Mouse (Mus musculus) limb, embryonic 14.5 days (tissue): ENCODE data around the gene Pcdh19. TPM values are rescaled to one million over a fixed set of nuclear protein-coding genes. Genes with fewer than 3 reads are reported as not detected.
A peak's percentile ranks its signal among the peaks of the same experiment; 100 is the strongest.

Source experiments
- ATAC-seq: fragments of 200-750 bp; cut with Nextera tagmentation; 2 replicates; pipeline ENCODE4 v1.8.0; 2017; ENCODE audit warnings: low read depth, moderate number of reproducible peaks, moderate TSS enrichment; ENCODE audit not compliant: low FRiP score
- DNase-seq: peaks from one replicate; pipeline ENCODE4 v3.0.0-alpha.2; 2015; ENCODE audit warnings: low spot score
- H3K27ac ChIP-seq: fragments of 300-500 bp; sonication (generic); replicated peaks from 2 replicates; pipeline ENCODE4 v1.5.1; 2014; ENCODE audit warnings: low read depth, mild to moderate bottlenecking, low read length, moderate library complexity, mixed read lengths
- H3K27me3 ChIP-seq: fragments of 300-500 bp; sonication (generic); 2 replicates; pipeline ENCODE4 v1.6.1; 2014; ENCODE audit warnings: low read length, mixed read lengths; ENCODE audit not compliant: control insufficient read depth, insufficient read depth
- H3K36me3 ChIP-seq: fragments of 300-500 bp; sonication (generic); 2 replicates; pipeline ENCODE4 v1.6.1; 2014; ENCODE audit warnings: mild to moderate bottlenecking, low read length, moderate library complexity, mixed read lengths; ENCODE audit not compliant: control insufficient read depth, insufficient read depth
- H3K4me1 ChIP-seq: fragments of 300-500 bp; sonication (generic); 2 replicates; pipeline ENCODE4 v1.6.1; 2014; ENCODE audit warnings: antibody characterized with exemption, low read length, mixed read lengths; ENCODE audit not compliant: control insufficient read depth, insufficient read depth
- H3K4me2 ChIP-seq: fragments of 300-500 bp; sonication (generic); replicated peaks from 2 replicates; pipeline ENCODE4 v1.6.1; 2014; ENCODE audit warnings: low read depth, mild to moderate bottlenecking, low read length, moderate library complexity; ENCODE audit not compliant: severe bottlenecking
- H3K4me3 ChIP-seq: fragments of 300-500 bp; sonication (generic); replicated peaks from 2 replicates; pipeline ENCODE4 v1.5.1; 2014; ENCODE audit warnings: low read length
- H3K9ac ChIP-seq: fragments of 300-500 bp; sonication (generic); 2 replicates; pipeline ENCODE4 v1.6.1; 2014; ENCODE audit warnings: mild to moderate bottlenecking, low read depth, low read length, moderate library complexity; ENCODE audit not compliant: severe bottlenecking
- H3K9me3 ChIP-seq: fragments of 300-500 bp; sonication (generic); 2 replicates; pipeline ENCODE4 v1.6.1; 2016; ENCODE audit warnings: low read length; ENCODE audit not compliant: control insufficient read depth
- POLR2A ChIP-seq: fragments of 200-500 bp; IDR thresholded peaks from 2 replicates; pipeline ENCODE4 v1.8.0; 2012; ENCODE audit warnings: inconsistent platforms, mild to moderate bottlenecking, moderate library complexity, borderline replicate concordance; ENCODE audit not compliant: insufficient read depth, insufficient read length; ENCODE audit errors: extremely low read depth
- WGBS: fragments of 180-500 bp; shearing (Covaris S2); extraction: QIAGEN DNeasy Blood & Tissue Kit; methylation state at CpG from one replicate; pipeline ENCODE4 v1.1.7; 2014; 5-methylcytosine and 5-hydroxymethylcytosine counted together
- polyA plus RNA-seq, 2 experiments: library from polyadenylated mRNA; depleted of rRNA in 1 of 2; stranded (reverse) in 1 of 2; unstranded in 1 of 2; fragments of >200 nt; fragmentation: Nextera tagmentation in 1 of 2; extraction: Ambion mirVana in 1 of 2; gene quantifications; 2 replicates each; pipeline versions ENCODE4 v1.2.1 to v1.2.3; 2012 to 2014

Gene Pcdh19
- polyA plus RNA-seq, 2 experiments: 5.0 to 7.6 TPM

DNA sequence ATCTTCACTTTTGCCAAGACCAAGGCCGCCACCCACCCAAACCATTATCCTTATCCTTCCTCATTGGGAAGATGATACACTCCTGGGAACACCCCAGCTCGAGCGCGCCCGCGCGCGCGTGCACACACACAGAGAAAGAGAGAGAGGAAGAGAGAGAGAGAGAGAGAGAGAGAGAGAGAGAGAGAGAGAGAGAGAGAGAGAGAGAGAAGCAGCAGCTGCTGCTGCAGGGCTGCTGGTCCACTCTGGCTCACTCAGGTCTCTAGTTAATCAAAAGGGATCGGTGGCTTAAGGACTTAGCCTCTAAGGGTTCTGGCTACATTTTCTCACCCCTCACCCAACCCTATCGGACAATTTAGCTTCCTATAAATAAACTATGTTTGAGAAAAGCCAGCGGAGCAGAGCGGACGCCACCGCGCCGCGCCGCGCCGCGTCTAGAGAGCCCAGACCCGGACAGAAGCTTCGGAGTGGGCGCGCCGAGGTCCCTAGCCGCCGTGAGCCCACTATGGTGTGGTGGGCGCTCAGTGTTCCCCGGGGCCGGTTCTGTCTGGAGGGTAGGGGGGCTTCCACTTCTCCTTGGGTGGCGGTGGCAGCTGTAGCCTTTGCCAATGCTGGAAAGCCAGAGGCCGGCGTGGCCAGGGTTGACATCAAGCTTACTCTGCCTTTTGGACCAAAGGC is 926 bp upstream of the Pcdh19 start:
- no peaks in the 10 kb centered on the region for H3K36me3 ChIP-seq
- peak overlapping the region; percentile 49 for H3K4me3 ChIP-seq
- H3K4me1 ChIP-seq: 0 out of 2 replicates have a peak, but pooled peaks cover 4% of the 10 kb centered on the region
- H3K27ac ChIP-seq: no peak overlapping the region
- no peak overlapping the region for H3K9ac ChIP-seq
- peak overlapping the region; percentile 67 for H3K4me2 ChIP-seq
- DNase-seq (no peak), ATAC-seq (no peak)
- H3K27me3 ChIP-seq: peaks cover 11% of the 10 kb centered on the region
- WGBS: 30% methylated on average over 32 of the region's 35 CpGs
- H3K9me3 ChIP-seq: no peaks in the 10 kb centered on the region
- TF ChIP-seq POLR2A: no peak

DNA sequence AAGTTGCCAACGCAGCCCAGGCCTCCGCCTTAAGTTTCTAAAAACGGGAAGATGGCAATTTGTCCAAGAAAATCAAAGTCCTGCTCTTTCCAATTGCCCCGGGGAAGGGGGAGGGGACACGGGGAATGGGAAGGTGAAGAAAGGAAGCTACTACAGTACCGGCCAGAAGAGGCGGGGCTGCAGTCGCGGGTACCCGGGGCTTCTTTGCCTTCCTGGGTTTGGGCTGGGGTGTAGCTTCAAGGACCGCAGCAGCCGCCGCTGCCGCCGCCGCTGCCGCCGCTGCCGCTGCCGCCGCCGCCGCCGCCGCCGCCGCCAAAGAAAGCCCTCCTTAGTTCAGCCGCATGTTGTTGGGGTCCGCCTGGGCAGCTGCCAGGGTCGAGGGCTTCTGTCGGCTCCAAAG is 631 bp downstream of the Pcdh19 start:
- Histone ChIP-seq H3K4me2 (peak overlapping the region; percentile 67), H3K27ac (peak overlapping the region; percentile 61; the same call in 1 of the 2 replicates), H3K4me1 (0 out of 2 replicates have a peak, but pooled peaks cover 4% of the 10 kb centered on the region), H3K36me3 (no peaks in the 10 kb centered on the region), H3K27me3 (peaks cover 11% of the 10 kb centered on the region), H3K4me3 (peak overlapping the region; percentile 49), H3K9me3 (no peaks in the 10 kb centered on the region), H3K9ac (peak overlapping the region; percentile 55)
- ATAC-seq (no peak), DNase-seq (no peak)
- TF ChIP-seq POLR2A: no peak
- 16% methylated on average over 10 of the region's 31 CpGs for WGBS

DNA sequence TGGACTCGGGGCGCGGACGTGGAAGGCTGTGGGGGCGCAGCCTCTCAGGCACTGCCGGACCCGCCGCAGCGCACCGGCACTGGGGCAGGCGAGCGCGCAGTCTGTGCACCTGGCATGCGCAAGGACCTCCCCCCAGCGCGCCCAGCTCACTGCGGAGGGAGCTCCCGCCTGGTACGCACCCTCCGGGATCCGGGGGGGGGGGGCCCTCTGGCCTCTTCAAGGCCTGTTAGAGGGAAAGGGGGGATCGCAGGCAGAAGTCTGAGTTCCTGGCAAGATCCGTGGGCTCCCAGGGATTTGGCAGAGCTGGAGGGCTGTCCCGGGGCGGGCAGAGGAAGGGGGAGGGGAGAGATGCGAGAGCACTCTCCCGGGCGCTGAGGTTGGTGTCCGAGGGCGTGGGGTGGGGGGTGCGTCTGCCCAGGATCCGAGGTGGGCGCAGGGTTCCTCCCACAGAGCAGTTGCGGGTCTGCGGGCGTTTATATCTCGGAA is 1.1 kb downstream of the Pcdh19 start:
- 0 out of 2 replicates have a peak, but pooled peaks cover 4% of the 10 kb centered on the region for H3K4me1 ChIP-seq
- WGBS: 20% methylated on average over 23 of the region's 37 CpGs
- TF ChIP-seq POLR2A: no peak
- peak overlapping the region; percentile 67 for H3K4me2 ChIP-seq
- H3K27me3 ChIP-seq: peaks cover 11% of the 10 kb centered on the region
- H3K4me3 ChIP-seq: peak overlapping the region; percentile 49
- no peaks in the 10 kb centered on the region for H3K36me3 ChIP-seq
- DNase-seq (no peak), ATAC-seq (no peak)
- no peak overlapping the region for H3K27ac ChIP-seq
- H3K9me3 ChIP-seq: no peaks in the 10 kb centered on the region
- peak overlapping the region; percentile 55 for H3K9ac ChIP-seq

DNA sequence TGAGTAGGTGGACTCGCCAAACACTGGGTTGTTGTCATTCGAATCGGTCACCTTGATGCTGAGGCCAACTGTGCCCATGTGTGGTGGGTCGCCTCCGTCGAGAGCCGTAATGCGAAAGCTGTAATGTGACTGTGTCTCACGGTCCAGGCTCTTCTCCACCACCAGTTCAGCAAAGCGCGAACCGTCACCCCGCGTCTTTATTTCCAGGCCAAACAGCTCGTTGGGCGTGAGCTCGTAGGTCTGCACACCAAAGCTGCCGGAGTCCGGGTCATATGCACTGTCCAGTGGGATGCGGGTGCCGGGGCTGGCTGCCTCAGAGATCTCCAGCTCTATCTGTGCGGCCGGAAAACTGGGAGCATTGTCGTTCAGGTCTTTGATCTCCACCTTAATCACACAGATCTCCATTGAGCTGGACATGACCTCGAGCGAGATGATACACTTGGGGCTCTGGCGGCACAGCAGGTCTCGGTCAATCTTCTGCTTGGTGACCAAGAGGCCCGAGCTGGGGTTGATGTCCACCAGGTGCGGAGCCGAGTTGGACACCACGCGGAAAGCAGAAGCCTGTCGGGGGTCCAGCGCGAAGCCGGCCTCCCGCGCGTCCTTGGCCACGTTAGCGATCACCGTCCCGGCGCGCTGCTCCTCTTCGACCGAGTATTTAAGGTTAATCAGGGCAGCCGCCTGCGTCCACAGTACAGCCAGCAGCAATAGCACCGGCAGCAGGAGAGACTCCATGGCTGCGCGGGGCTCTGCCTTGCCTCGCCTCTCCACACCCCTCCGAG is 2.1 kb downstream of the Pcdh19 start:
- no peak for TF ChIP-seq POLR2A
- peak overlapping the region; percentile 49 for H3K4me3 ChIP-seq
- 31% methylated on average over 35 of the region's 55 CpGs for WGBS
- 0 out of 2 replicates have a peak, but pooled peaks cover 4% of the 10 kb centered on the region for H3K4me1 ChIP-seq
- no peak for ATAC-seq
- H3K27ac ChIP-seq: no peak overlapping the region
- H3K9me3 ChIP-seq: no peaks in the 10 kb centered on the region
- peak overlapping the region; percentile 67 for H3K4me2 ChIP-seq
- H3K9ac ChIP-seq: peak overlapping the region; percentile 46; the same call in 1 of the 2 replicates
- peaks cover 11% of the 10 kb centered on the region for H3K27me3 ChIP-seq
- H3K36me3 ChIP-seq: no peaks in the 10 kb centered on the region
- DNase-seq: no peak

DNA sequence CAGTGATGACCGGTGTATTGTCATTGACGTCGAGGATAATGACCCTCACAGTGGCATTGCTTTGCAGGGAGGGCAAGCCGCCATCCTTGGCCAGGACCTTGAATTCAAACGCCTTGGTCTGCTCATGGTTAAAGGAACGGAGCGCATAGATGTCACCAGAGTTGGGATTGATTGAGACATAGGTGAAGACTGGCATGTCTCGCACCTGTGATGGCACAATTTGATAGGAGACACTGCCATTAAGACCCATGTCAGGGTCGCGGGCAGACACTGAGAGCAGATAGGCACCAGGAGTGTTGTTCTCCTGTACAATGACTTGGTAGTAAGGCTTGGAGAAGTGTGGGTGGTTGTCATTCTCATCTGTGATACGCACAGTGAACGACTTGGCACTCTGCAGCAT is 3.2 kb downstream of the Pcdh19 start:
- Histone ChIP-seq H3K4me3 (peak overlapping the region; percentile 49), H3K9me3 (no peaks in the 10 kb centered on the region), H3K4me2 (peak overlapping the region; percentile 67), H3K9ac (no peak overlapping the region), H3K27ac (no peak overlapping the region), H3K27me3 (peaks cover 7% of the 10 kb centered on the region), H3K4me1 (0 out of 2 replicates have a peak, but pooled peaks cover 4% of the 10 kb centered on the region), H3K36me3 (no peaks in the 10 kb centered on the region)
- ATAC-seq (no peak), DNase-seq (no peak)
- 46% methylated on average over 12 of the region's 12 CpGs for WGBS
- no peak for TF ChIP-seq POLR2A
